Mouse (Mus musculus) MN1 (cell line): ENCODE data around the gene Dnah9.

Source experiments
- DNase-seq: peaks from one replicate; pipeline ENCODE4 v3.0.0-alpha.2; 2016; ENCODE audit warnings: low spot score

Dnah9 gene

GRCm38 (mm10) chr11:66167801-66168651, at the start of gene Dnah9:
Gene Dnah9, minus strand, starts transcription at chr11:66168551.
- DNase-seq, result no peak

- DNase-seq, result no peak
Observed at GRCm38 (mm10) chr11:66188627-66189287, 20.4 kb upstream of the Dnah9 start.

GRCm38 (mm10) chr11:66188146-66188545, 19.8 kb upstream of the Dnah9 start:
- DNase-seq, result no peak

DNA sequence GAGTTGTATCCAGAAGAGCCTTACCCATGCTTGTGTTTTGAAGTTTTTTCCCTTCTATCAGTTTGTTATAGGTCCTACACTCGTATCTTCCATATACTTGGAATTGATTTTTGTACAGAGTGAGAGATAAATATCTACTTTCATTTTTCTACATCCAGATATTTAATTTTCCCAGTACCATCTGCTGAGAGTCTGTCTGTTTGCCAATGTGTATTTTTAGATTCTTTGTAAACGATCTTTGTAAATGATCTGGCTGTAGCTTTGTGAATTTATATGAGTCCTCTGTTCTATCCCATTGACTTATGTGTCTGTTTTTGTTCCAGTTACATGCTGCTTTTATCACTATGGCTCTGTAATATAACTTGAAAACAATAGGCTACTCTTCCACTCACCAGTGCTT, 9.4 kb upstream of the Dnah9 start:
- DNase-seq, result no peak

DNA sequence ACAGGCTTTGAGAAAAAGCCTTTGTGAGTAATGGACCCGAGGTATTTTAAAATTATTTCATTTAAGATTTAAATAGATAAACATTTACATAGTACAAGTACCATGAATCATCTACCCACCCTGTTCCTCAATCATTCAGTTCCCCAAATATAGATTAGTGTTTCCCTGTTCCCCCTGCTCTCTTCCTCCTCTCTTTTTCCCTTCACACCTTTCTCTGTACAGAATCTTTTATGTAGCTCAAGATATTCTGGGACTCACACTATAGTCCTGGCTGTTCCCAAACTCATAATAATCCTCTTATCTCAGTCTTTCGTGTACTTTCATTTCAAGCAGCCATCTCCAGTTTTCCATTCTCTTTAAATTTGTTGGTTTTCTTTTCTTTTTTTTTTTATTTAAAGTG, 4.3 kb downstream of the Dnah9 start:
- DNase-seq, result no peak

DNA sequence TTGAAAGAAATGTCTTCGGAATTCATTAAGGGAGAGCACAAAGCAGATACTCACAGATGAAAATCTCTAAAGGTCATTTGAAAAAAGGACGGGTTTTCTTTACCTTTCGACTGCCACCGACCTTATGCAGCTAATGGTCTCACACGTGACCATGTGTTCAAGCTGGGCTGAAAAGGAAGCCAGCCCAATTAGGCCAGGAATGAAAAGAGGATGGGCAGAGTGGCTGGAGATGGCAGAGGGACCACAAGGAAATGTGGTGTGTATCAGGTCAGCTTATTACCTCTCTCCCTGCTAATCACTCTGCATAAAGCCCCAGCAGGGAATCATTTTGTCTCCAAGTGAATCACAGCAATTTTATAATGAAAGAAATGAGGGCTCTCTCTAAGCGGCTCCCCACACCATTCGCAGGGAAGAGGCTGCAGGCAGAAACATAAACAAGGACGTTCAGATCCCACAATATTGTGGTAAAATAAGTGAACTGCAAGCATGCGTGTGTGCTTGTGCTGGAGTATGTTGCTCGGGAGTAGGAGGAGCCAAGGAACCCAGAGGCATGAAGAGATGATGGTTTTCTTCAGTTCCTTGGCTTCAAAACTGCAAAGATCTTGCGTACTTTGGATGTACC, 27.6 kb downstream of the Dnah9 start:
- no peak for DNase-seq

- DNase-seq, result no peak
Observed at GRCm38 (mm10) chr11:66134826-66135225, 33.5 kb downstream of the Dnah9 start.

- DNase-seq, result no peak
Observed at GRCm38 (mm10) chr11:66126150-66126549, 42.2 kb downstream of the Dnah9 start.

DNA sequence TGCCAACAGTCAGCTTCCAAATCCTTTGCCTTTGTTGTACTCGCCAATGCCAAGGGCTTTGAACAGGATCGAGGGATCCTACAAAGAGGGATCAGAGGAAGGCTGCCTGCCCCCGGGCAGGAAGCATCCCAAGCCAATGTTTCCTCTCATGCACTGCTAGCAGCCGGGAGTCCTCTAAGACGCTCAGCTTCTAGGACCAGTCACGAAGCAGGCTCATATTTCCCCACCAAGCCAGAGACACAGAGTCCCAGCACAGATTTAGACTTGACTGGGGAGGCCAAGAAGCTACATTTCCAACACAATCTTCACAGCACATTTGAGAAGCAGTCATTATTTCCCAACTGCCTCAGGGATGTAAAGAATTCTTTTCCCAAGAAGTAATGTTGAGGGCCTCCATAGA, 43.9 kb downstream of the Dnah9 start:
- DNase-seq, result no peak

DNA sequence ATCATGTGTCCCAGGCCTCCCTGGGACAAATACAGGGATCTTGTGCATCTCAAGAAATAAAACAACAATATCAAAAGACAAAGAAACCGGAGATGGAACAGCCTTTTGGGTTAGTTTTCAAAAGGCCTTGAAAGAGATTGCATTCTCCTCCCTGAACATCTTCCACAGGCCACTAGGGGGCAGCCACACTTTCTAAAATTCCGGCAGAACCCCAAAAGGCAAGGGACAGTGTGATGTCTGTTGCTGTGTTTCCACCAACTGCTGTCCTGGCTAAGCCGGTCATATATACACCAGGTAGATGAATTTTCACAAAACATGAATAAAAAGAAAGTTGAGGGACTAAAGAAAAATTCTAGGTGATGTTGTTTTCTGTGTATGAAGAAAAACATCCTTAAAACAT, 46.3 kb downstream of the Dnah9 start:
- peak; percentile 10 for DNase-seq

GRCm38 (mm10) chr11:66083663-66084254, 84.6 kb downstream of the Dnah9 start:
- no peak for DNase-seq

GRCm38 (mm10) chr11:66072921-66073320, 95.4 kb downstream of the Dnah9 start:
- no peak for DNase-seq

DNA sequence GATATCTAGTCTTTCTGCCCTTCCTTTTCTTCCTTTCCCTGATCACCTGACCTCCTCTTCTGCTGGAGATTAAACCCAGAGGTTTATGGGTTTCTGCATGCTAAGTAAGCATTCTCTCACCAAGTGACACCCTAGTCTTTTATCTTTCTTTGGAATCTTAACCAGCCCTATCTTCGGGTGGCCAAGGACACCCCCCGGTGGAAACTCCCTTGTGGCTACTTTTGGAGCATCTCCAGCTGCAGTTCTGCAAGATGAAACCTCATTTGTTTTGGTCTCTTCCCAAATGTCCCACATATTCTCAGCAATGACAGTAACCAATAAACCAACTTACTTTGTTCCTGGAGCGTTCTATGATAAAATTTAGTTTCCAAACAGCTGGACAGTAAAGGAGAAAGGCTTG, 109.4 kb downstream of the Dnah9 start:
- DNase-seq, result no peak

DNA sequence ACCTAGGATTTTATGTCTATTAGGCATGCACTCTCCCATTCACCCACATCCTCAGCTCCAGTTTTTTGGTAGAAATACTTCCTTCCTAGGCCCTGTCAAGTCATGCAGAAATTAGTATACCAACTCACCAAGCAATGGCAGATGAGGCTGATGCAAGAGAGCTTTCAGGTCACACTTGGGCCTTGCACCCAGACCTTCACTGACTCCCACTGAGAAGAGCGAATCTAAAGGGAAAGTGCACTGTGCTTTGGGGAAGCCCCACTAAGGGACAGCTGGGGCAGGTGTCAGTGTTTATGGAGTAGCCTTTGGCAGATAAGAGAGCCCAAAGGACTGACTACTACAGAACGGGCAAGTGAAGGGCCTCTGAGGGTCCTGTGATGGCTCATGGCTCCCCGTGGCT, 117.1 kb downstream of the Dnah9 start:
- DNase-seq, result no peak

GRCm38 (mm10) chr11:66049146-66049545, 119.2 kb downstream of the Dnah9 start:
- no peak for DNase-seq

- DNase-seq, result no peak
Observed at GRCm38 (mm10) chr11:66046594-66047193, 121.7 kb downstream of the Dnah9 start.

GRCm38 (mm10) chr11:66043635-66044034, 124.7 kb downstream of the Dnah9 start:
- no peak for DNase-seq

- no peak for DNase-seq
Observed at GRCm38 (mm10) chr11:66042531-66042930, 125.8 kb downstream of the Dnah9 start.

DNA sequence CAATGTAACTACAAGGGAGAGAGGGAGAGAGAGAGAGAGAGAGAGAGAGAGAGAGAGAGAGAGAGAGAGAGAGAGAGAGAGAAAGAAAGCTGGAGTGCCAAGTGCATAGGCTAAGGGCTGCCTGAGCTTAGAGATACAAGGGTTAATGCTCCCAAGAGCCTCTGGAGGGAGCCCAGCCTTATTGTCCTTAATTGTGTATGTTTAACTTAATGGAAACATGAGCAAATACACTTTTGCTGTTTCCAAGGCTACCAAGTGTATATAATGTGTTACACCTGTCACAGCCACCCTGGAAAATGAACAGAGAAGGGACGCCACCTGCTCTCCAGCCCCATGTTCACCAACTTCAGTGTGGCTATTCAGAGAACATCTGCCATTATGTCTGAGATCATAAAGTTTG, 142.6 kb downstream of the Dnah9 start:
- no peak for DNase-seq

GRCm38 (mm10) chr11:65975871-65976270, 192.5 kb downstream of the Dnah9 start:
- no peak for DNase-seq

GRCm38 (mm10) chr11:65930796-65931195, 237.6 kb downstream of the Dnah9 start:
- DNase-seq, result no peak

DNA sequence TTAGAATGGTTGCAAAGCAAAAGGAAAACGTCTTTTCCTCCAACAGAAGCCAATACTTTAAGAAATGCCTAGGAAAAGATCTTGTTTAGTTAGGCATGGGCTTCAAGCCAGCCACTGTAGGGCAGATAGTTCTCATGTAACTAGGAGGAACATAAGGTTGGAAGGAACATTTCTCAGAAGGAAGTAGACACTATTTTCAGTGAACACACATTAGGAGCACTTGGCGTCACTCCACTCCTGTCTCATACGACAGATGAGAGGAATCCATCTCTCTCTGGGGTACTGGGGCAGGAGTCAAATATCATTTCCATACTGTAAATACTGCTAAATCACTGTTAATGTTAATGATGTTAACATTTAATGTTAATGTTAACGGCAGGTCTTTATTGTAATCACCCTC, 238.0 kb downstream of the Dnah9 start:
- DNase-seq, result no peak
